Mouse (Mus musculus): ENCODE data around the gene Slmap. TPM values are rescaled to one million over a fixed set of nuclear protein-coding genes. Genes with fewer than 3 reads are reported as not detected.

Slmap gene
- polyA plus RNA-seq, 1 experiment from 2014 or later = 22.3 TPM

- no peak overlapping the region for H3K4me3 ChIP-seq (ENCODE audit: low read depth, low read length)
- no peak for ATAC-seq (replicated peaks; ENCODE audit: insufficient number of reproducible peaks, low FRiP score, low TSS enrichment, low read depth)
- H3K4me2 ChIP-seq (ENCODE audit: low read depth, low read length) = no peak overlapping the region
- H3K4me1 ChIP-seq (ENCODE audit: control insufficient read depth, insufficient read depth, low read length) = no peaks in the 10 kb centered on the region
- H3K27me3 ChIP-seq (ENCODE audit: control insufficient read depth, insufficient read depth, low read length) = no peaks in the 10 kb centered on the region
- no peak overlapping the region for H3K27ac ChIP-seq (replicated peaks; ENCODE audit: low read depth, low read length)
- no peaks in the 10 kb centered on the region for H3K36me3 ChIP-seq (replicated peaks; ENCODE audit: control insufficient read depth, insufficient read depth, low read depth, low read length)
- no peak overlapping the region for H3K9ac ChIP-seq (replicated peaks; ENCODE audit: low read length)
- WGBS = 83% methylated on average over 4 of the region's 4 CpGs
- no peak for DNase-seq (ENCODE audit: low spot score)
- H3K9me3 ChIP-seq (replicated peaks; ENCODE audit: control insufficient read depth, low read length) = no peaks in the 10 kb centered on the region
These were observed 35.1 kb upstream of the Slmap start for GRCm38 (mm10) chr14:26569880-26570279.

GRCm38 (mm10) chr14:26562247-26562646, 27.5 kb upstream of the Slmap start:
- no peak for DNase-seq (ENCODE audit: low spot score)
- Histone ChIP-seq H3K4me1 (ENCODE audit: control insufficient read depth, insufficient read depth, low read length) (no peaks in the 10 kb centered on the region), H3K36me3 (replicated peaks; ENCODE audit: control insufficient read depth, insufficient read depth, low read depth, low read length) (no peaks in the 10 kb centered on the region), H3K27ac (replicated peaks; ENCODE audit: low read depth, low read length) (no peak overlapping the region), H3K4me2 (ENCODE audit: low read depth, low read length) (no peak overlapping the region), H3K27me3 (ENCODE audit: control insufficient read depth, insufficient read depth, low read length) (no peaks in the 10 kb centered on the region), H3K4me3 (ENCODE audit: low read depth, low read length) (no peak overlapping the region), H3K9ac (replicated peaks; ENCODE audit: low read length) (no peak overlapping the region), H3K9me3 (replicated peaks; ENCODE audit: control insufficient read depth, low read length) (no peaks in the 10 kb centered on the region)
- ATAC-seq (replicated peaks; ENCODE audit: insufficient number of reproducible peaks, low FRiP score, low TSS enrichment, low read depth) = no peak
- 82% methylated on average over 2 of the region's 2 CpGs for WGBS

- H3K4me1 ChIP-seq (ENCODE audit: control insufficient read depth, insufficient read depth, low read length) = no peaks in the 10 kb centered on the region
- H3K4me2 ChIP-seq (ENCODE audit: low read depth, low read length) = no peak overlapping the region
- DNase-seq (ENCODE audit: low spot score) (no peak), ATAC-seq (replicated peaks; ENCODE audit: insufficient number of reproducible peaks, low FRiP score, low TSS enrichment, low read depth) (no peak)
- no peak overlapping the region for H3K9ac ChIP-seq (replicated peaks; ENCODE audit: low read length)
- no peak overlapping the region for H3K4me3 ChIP-seq (ENCODE audit: low read depth, low read length)
- H3K27me3 ChIP-seq (ENCODE audit: control insufficient read depth, insufficient read depth, low read length) = no peaks in the 10 kb centered on the region
- no peak overlapping the region for H3K27ac ChIP-seq (replicated peaks; ENCODE audit: low read depth, low read length)
- no peaks in the 10 kb centered on the region for H3K9me3 ChIP-seq (replicated peaks; ENCODE audit: control insufficient read depth, low read length)
- H3K36me3 ChIP-seq (replicated peaks; ENCODE audit: control insufficient read depth, insufficient read depth, low read depth, low read length) = no peaks in the 10 kb centered on the region
- 89% methylated on average over 7 of the region's 7 CpGs for WGBS
These were observed 23.8 kb upstream of the Slmap start for GRCm38 (mm10) chr14:26558536-26558935.

- H3K9ac ChIP-seq (replicated peaks; ENCODE audit: low read length) = no peak overlapping the region
- no peaks in the 10 kb centered on the region for H3K36me3 ChIP-seq (replicated peaks; ENCODE audit: control insufficient read depth, insufficient read depth, low read depth, low read length)
- H3K27me3 ChIP-seq (ENCODE audit: control insufficient read depth, insufficient read depth, low read length) = no peaks in the 10 kb centered on the region
- H3K4me2 ChIP-seq (ENCODE audit: low read depth, low read length) = no peak overlapping the region
- no peak overlapping the region for H3K27ac ChIP-seq (replicated peaks; ENCODE audit: low read depth, low read length)
- no peaks in the 10 kb centered on the region for H3K4me1 ChIP-seq (ENCODE audit: control insufficient read depth, insufficient read depth, low read length)
- WGBS = 33% methylated on average over 1 of the region's 1 CpGs
- ATAC-seq (replicated peaks; ENCODE audit: insufficient number of reproducible peaks, low FRiP score, low TSS enrichment, low read depth) (no peak), DNase-seq (ENCODE audit: low spot score) (no peak)
- H3K4me3 ChIP-seq (ENCODE audit: low read depth, low read length) = no peak overlapping the region
- no peaks in the 10 kb centered on the region for H3K9me3 ChIP-seq (replicated peaks; ENCODE audit: control insufficient read depth, low read length)
These were observed 22.9 kb upstream of the Slmap start for GRCm38 (mm10) chr14:26557581-26557980.

GRCm38 (mm10) chr14:26552853-26553252, 18.1 kb upstream of the Slmap start:
- Histone ChIP-seq H3K9ac (replicated peaks; ENCODE audit: low read length) (no peak overlapping the region), H3K4me1 (ENCODE audit: control insufficient read depth, insufficient read depth, low read length) (no peaks in the 10 kb centered on the region), H3K9me3 (replicated peaks; ENCODE audit: control insufficient read depth, low read length) (no peaks in the 10 kb centered on the region), H3K27me3 (ENCODE audit: control insufficient read depth, insufficient read depth, low read length) (no peaks in the 10 kb centered on the region), H3K27ac (replicated peaks; ENCODE audit: low read depth, low read length) (no peak overlapping the region), H3K36me3 (replicated peaks; ENCODE audit: control insufficient read depth, insufficient read depth, low read depth, low read length) (no peaks in the 10 kb centered on the region), H3K4me2 (ENCODE audit: low read depth, low read length) (no peak overlapping the region), H3K4me3 (ENCODE audit: low read depth, low read length) (no peak overlapping the region)
- DNase-seq (ENCODE audit: low spot score) (no peak), ATAC-seq (replicated peaks; ENCODE audit: insufficient number of reproducible peaks, low FRiP score, low TSS enrichment, low read depth) (no peak)
- WGBS = 80% methylated on average over 3 of the region's 3 CpGs

GRCm38 (mm10) chr14:26552441-26552840, 17.7 kb upstream of the Slmap start:
- Histone ChIP-seq H3K27me3 (ENCODE audit: control insufficient read depth, insufficient read depth, low read length) (no peaks in the 10 kb centered on the region), H3K9ac (replicated peaks; ENCODE audit: low read length) (no peak overlapping the region), H3K9me3 (replicated peaks; ENCODE audit: control insufficient read depth, low read length) (no peaks in the 10 kb centered on the region), H3K36me3 (replicated peaks; ENCODE audit: control insufficient read depth, insufficient read depth, low read depth, low read length) (no peaks in the 10 kb centered on the region), H3K4me3 (ENCODE audit: low read depth, low read length) (no peak overlapping the region), H3K4me2 (ENCODE audit: low read depth, low read length) (no peak overlapping the region), H3K4me1 (ENCODE audit: control insufficient read depth, insufficient read depth, low read length) (no peaks in the 10 kb centered on the region), H3K27ac (replicated peaks; ENCODE audit: low read depth, low read length) (no peak overlapping the region)
- WGBS = 74% methylated on average over 2 of the region's 2 CpGs
- DNase-seq (ENCODE audit: low spot score) = no peak
- ATAC-seq (replicated peaks; ENCODE audit: insufficient number of reproducible peaks, low FRiP score, low TSS enrichment, low read depth) = no peak

- Histone ChIP-seq H3K9me3 (replicated peaks; ENCODE audit: control insufficient read depth, low read length) (no peaks in the 10 kb centered on the region), H3K4me3 (ENCODE audit: low read depth, low read length) (no peak overlapping the region), H3K27ac (replicated peaks; ENCODE audit: low read depth, low read length) (no peak overlapping the region), H3K27me3 (ENCODE audit: control insufficient read depth, insufficient read depth, low read length) (no peaks in the 10 kb centered on the region), H3K9ac (replicated peaks; ENCODE audit: low read length) (no peak overlapping the region), H3K36me3 (replicated peaks; ENCODE audit: control insufficient read depth, insufficient read depth, low read depth, low read length) (no peaks in the 10 kb centered on the region), H3K4me2 (ENCODE audit: low read depth, low read length) (no peak overlapping the region), H3K4me1 (ENCODE audit: control insufficient read depth, insufficient read depth, low read length) (no peaks in the 10 kb centered on the region)
- no peak for ATAC-seq (replicated peaks; ENCODE audit: insufficient number of reproducible peaks, low FRiP score, low TSS enrichment, low read depth)
- WGBS = 91% methylated on average over 8 of the region's 8 CpGs
- no peak for DNase-seq (ENCODE audit: low spot score)
These were observed 16.0 kb upstream of the Slmap start for GRCm38 (mm10) chr14:26550712-26551111.

GRCm38 (mm10) chr14:26547516-26548488, 13.1 kb upstream of the Slmap start:
- Histone ChIP-seq H3K4me1 (ENCODE audit: control insufficient read depth, insufficient read depth, low read length) (no peaks in the 10 kb centered on the region), H3K9ac (replicated peaks; ENCODE audit: low read length) (no peak overlapping the region)
- WGBS = 83% methylated on average over 10 of the region's 10 CpGs

More at GRCm38 (mm10) chr14:26547516-26548488, 13.1 kb upstream of the Slmap start:
- Histone ChIP-seq H3K4me2 (ENCODE audit: low read depth, low read length) (no peak overlapping the region), H3K36me3 (replicated peaks; ENCODE audit: control insufficient read depth, insufficient read depth, low read depth, low read length) (no peaks in the 10 kb centered on the region), H3K27me3 (ENCODE audit: control insufficient read depth, insufficient read depth, low read length) (no peaks in the 10 kb centered on the region), H3K27ac (replicated peaks; ENCODE audit: low read depth, low read length) (no peak overlapping the region), H3K9me3 (replicated peaks; ENCODE audit: control insufficient read depth, low read length) (no peaks in the 10 kb centered on the region), H3K4me3 (ENCODE audit: low read depth, low read length) (no peak overlapping the region)
- ATAC-seq (replicated peaks; ENCODE audit: insufficient number of reproducible peaks, low FRiP score, low TSS enrichment, low read depth) = no peak
- no peak for DNase-seq (ENCODE audit: low spot score)
